Mouse (Mus musculus) activated CD4-positive, CD25-positive, alpha-beta regulatory T cell, adult 4 months (primary cell): ENCODE results near the gene Epo. TPM values are rescaled to one million over a fixed set of nuclear protein-coding genes. Genes with fewer than 3 reads are reported as not detected.

Experiments used
- ATAC-seq: one replicate; pipeline ENCODE4 v1.8.0; 2017
- polyA plus RNA-seq, 2 experiments: library from polyadenylated mRNA; unstranded; fragments of 100-300 nt; shearing (Covaris generic); gene quantifications; one replicate each; pipeline ENCODE4 v1.2.1; 2017

Epo gene
- polyA plus RNA-seq, 2 experiments from 2014 or later, result not detected

DNA sequence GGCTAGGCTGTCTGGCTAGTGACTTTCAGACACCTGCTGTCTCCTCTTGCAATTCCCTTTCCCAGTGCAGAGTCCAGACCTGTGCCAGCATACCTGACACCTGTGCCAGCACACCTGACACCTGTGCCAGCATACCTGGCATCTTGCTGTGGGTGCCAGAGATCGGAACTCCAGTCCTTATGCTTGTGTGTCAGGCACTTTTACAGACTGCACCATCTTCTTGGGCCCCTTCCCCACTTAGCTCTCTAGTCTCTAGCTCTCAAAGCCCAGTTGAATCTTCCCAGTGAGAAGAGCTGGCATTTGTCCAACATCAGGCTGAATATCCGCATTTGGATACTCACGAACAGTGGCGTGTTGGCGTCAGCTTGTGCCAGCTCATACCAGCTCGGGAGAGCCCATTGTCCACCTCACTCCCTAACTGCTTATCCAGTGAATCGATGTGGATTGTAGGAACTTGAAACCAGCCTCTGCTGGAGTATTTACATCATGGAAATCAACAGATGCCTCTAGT, 6.3 kb upstream of the Epo start:
- no peak for ATAC-seq

DNA sequence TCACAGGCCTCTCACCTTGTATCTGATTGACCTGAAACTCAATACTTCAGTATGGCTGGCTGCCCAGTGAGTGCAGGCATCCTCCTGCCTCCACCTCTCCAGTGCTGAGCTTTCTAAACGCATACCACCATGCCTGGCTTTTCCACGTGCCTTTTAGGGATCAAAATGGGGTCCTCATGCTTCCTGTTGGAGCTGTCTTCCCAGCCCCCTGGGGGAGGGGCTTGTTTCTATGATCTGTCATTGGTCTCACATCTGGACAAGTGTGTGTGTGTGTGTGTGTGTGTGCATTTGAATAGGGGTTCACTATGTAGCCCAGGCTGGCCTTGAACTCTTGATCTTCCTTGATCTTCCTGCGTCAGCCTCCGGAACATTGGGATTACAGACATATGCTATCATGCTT, 4.4 kb upstream of the Epo start:
- ATAC-seq, result no peak

DNA sequence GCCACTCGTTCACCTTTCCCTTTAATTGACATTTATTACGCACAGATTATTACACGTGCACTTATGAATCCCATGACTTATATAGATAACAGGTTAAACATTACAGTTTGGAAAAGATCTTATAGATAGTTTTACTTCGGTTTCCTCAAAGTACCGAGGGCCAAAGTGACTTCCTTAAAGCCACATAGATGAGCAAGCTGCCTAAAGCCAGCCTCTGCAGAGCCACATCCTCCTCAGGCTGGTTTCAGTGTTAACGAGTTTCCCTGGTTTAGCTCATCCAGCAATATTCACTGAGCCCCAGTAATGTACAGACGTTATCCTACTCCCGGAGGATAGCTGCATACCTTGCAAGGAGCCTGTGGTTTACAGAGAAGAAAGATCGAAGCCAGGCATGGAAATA, 2.3 kb upstream of the Epo start:
- ATAC-seq, result no peak

DNA sequence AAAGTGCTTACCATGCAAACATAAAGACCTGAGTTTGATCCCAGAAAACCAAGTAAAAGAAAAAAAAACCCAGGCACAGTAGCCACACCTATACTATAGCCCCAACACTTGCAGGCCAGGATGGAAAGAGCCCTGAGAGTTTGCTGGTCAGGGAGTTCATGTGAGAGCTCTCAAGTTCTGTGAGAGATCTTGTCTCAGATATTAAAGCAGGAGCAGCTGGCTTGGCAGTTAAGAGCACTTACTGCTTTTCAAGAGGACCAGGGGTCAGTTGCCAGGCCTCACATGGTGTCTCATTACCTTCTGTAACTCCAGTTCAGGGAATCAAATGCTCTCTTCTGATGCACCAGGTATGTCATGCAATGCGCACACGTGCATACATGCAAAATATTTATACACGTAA, 1.7 kb upstream of the Epo start:
- no peak for ATAC-seq

DNA sequence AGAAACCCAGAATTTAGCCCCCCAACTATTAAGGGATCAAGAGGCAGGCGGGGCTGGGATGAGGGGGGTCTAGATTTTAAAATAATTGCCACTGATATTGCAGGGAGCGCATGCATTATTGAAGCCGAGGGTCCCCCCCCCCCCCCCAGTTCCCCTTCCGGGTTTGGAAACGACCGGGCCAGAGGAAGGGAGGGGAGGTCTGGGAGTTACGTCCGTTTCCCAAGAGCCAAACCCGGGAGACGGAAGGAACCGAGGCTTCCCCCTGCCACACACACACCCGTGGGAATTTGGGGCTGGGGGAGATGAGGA, 280 bp downstream of the Epo start:
- ATAC-seq, result no peak

DNA sequence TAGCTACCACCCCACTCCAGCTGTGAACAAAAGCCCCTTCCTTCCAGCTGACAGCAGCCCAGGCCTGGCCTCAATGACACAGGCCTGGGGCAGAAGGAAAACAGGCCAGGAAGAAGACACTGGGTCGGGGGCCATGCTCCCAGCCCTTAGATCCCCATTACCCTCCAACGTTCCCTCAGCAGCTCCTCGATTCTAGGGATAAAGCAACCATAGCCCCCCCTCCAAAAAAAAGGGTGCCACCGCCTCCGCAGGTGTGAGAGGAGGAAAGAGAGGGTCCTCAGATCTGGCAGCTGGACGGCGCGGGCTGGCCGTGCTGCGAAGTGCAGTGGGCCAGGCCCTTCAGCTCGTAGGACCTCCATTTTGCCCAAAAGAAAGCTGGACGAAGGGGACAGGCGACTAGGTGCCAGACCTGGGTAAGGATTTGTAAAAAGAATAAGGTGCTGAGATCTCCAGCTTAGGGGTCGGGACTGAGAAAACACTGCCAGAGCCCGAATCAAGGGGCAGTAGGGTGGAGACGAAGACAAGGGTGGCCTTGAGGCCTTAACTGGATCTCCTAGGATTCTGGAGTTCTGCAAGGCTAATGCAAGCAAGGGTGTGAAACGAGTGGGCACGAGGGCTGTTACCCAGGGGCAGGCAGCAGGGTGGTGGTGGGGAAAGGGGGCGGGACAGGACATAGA, 773 bp downstream of the Epo start:
- no peak for ATAC-seq

DNA sequence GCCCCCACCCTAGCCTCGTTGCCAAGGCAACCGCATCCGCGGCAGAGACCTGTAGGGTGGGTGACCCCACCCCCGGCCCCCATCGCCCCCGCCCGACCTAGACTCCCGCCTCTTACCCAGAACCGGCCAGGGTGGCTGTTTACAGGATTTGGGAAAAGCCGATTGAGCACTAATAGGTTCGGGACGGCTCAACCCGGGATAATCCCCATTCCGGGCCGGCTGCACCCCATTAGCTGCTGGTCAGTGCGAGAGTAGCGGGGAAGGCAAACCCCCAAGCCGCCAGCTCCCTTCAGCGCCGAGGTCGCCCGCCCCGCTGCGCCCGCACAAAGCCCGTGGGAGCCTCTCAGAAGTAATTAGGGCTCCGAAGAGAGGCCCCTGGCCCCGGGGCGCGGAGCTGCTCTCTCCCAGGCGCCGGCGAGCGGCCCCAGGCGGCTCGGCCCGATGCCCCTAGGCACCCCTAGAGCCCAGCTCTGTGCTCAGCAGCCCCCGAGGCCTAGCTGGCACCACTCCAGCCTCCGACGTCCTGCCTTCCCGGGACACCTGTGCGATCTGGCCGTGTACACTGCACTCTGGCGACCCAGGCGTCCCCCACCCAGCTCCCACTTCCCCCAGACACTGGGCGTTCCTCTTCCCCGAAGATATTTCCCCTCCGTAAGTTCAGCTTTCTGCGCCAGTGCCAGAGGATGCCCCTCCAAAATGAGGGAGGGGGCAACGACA, 1.5 kb downstream of the Epo start:
- no peak for ATAC-seq

DNA sequence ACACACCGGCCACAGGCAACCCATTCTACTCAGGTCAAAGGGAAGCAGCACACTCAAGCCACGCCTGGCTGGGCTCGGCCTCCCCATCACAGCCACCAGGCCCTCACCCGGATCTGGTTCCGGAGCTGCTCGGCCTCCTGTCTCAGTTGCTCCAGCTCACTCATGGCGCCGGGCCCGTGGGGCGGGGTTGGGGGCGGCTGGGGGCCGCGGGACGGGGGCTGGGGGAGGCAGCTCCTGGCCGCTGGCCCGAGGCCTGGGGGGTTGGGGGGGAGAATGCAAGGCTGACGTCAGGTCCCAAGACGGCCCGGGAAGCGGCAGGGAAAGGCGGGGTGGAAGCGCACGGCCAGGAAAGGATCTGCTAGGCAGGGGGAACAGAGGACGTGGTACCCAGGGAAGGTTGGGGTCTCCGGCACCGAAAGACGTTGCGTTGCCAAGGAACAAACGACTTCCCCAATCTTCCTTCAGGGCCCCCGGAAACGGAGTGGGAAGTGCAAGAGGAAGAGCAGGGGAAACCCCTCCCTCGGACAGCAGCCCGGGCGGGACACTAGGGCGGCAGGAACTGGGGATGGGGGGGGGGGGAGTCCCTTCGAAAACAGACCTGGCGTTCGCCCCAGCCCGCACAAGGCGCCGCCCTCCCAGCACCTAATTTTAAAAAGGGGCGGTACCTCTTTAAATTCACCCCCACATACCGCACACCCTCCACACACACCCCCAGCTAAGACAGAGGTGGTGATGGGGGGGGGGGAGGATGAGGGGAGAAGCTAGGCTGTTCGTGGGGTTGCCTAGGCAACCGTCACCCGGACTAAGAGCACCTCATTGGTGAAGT, 2.2 kb downstream of the Epo start:
- peak; percentile 37 for ATAC-seq

DNA sequence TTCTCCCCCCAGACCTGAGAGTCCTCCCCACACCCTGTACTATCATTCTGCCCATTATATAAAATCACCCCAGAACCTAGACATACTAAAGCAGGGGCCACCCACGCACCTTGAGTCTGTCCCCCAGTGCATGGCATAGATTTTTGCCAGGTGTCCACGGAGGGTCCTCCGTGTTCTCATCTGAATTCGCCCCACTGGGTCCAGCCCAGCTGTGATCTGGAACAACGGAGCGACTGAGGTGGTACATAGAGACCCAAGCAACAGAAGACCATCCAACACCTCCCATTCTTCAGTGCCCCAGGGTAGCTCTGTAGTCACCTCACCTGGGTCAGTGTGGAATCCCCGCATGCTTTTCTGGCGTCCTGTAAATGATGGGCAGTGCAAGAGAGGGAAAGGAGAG, 3.0 kb downstream of the Epo start:
- no peak for ATAC-seq

DNA sequence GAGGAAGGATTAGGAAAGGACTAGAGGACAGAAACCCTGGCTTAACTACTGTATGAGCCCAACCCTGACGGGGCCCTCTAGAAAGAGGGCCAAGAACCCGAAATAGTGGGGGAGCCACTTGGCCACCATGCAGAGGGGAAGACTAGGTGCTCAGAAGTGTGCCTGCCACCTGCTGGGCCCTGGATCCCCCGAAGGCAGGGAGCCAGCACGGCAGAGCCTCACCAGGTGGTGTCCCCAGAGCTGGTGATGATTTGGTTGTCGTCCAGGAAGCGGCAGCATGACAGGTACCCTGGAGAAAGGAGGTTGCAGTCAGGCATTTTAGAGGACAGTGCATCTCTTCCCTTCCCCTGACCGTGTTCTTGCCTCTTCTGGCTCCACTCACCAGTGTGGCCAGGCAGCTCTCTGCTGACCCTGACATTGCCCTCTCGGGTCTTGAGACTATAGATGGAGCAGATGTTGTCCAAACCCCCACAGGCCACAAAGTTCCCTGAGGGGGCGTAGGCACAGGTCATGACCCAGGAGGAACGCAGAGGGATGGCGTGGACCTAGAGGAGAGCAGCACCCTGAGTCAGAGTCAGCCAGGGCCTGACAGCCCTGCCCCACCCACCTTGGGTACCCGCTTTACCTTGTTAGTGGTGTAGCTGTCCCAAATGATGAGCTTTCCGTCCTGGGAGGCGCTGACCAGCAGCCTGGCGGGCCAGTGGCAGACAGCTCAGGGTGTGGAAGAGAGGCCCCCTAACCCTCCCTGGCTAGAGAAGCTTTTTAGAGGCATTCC, 3.6 kb downstream of the Epo start:
- no peak for ATAC-seq

DNA sequence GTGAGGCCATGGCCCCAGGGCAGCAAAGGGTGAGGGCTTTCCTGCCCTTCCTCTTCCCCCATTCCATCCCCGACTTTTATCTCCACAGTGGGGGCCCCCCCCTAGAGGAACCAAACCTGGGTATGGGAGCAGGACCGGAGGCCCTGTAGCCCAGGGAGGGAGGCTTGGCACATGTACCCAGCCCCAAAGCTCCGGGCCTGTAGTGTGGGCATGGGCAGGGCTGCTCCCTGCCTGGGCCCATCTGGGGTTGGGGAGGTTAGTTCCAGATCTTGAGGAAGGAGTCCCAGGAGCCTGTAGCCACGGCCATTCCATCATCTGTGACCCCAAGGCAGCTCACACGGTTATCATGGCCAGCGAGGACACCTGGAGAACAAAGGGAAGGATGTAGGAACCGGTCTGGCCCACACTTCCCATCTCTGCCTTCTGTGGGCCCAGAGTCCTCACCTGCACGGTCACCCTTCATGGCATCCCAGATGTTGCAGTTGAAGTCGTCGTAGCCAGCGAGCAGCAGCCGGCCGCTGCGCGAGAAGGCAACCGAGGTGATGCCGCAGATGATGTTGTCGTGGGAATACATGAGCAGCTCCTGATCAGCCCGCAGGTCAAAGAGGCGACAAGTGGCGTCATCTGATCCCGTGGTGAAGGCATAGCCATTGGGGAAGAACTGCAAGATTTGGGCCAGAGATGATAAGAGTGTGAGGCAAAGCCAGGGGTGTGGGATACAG, 4.6 kb downstream of the Epo start:
- ATAC-seq, result no peak

DNA sequence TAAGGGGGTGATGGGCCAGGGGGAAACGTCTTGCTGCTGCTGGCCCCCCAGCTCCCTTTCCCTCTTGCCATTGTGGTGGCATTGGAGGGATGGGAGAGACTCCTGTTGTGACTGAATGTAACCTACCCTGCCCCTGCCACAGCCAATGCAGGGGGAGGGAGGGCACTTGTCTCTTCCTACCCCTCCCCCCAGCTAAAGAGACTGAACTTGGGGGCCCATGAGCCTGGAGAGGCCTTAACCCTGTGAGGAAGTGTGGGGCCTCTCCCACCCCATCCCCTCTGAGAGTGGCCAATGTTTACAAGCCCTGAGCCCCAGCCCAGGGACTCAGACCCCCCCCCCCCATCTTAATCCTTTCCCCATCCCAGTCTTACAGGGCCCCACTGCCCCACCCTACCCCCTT, 5.6 kb downstream of the Epo start:
- ATAC-seq, result no peak

DNA sequence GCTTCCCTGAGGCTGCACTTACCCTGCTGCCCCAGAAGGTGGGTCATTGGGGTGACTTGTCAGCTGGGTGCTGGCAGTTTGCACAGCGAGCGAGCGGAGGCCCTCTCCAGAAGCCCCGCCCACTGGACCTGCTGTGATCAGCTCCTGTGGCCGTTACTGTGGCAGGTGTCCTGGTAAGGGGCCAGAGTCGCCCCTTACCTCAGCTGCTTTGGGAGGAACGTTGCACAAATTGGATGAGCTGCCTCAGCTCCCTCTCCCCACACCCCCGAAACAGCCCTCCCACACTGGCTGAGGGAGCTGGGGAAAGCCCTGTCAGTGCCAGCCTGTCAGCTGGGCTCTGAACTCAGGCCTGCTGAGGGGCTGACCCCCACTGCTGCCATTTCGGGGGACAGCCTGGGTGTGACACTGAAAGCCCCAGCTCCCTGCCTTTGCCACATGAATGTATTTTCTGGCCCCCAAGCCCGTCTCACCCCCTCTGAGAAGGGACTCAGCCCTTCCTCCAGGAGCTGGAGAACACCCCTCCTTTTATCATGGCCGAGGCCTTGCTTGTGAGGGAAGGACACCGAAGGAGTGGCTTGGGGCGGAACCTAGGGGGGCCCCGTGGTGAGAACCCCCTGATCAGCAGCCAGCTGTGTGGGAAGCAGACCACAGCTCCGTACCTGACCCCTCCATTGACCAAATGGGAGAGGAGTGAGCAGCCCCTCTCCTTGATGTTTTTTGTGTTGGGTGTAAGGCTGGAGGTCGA, 6.7 kb downstream of the Epo start:
- ATAC-seq, result no peak

DNA sequence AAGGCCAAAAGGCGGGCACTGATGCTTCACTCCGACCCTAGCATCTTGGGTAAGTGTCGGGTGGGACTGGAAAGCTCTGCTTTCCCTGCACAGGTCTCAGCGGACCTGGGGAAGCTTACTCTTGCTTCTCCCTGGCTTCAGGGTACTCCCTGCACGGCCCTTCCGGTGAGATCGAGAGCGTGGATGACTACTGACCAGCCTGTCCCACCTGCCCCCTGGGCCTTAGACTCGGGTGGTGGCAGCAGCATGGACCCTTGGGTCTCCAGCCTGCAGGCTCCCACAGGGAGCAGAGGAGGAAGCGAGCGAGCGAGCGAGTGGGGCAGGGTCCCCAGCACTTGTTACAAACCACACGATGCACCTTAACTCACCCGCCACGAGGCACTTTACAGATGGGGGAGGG, 7.5 kb downstream of the Epo start:
- no peak for ATAC-seq

DNA sequence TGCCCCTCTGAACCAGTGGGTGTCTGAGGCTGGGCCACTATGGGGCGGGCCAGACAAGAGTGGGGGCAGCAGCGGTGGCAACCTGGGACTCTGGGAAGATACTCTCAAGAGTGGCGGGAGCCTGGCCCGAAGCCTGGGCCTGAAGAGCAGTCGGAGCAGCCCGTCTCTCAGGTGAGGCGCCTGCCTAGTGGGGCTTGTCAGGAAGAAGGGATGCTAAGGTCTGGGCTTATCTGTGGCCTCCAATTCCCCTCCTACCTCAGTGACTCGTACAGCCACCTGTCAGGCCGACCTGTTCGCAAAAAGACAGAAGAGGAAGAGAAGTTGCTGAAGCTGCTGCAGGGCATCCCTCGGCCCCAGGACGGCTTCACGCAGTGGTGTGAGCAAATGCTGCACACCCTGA, 8.4 kb downstream of the Epo start:
- no peak for ATAC-seq

DNA sequence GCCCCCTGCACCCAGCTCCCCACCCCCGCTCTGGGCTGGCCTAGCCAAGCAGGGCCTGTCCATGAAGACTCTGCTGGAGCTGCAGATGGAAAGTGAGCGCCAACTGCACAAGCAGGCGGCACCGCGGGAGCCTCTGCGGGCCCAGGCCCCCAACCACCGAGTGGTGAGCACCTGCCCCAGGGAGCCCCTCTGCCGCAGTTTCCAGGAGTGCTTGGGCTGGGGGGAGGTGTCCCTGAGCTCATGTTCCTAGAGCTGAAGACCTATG, 8.9 kb downstream of the Epo start:
- no peak for ATAC-seq

DNA sequence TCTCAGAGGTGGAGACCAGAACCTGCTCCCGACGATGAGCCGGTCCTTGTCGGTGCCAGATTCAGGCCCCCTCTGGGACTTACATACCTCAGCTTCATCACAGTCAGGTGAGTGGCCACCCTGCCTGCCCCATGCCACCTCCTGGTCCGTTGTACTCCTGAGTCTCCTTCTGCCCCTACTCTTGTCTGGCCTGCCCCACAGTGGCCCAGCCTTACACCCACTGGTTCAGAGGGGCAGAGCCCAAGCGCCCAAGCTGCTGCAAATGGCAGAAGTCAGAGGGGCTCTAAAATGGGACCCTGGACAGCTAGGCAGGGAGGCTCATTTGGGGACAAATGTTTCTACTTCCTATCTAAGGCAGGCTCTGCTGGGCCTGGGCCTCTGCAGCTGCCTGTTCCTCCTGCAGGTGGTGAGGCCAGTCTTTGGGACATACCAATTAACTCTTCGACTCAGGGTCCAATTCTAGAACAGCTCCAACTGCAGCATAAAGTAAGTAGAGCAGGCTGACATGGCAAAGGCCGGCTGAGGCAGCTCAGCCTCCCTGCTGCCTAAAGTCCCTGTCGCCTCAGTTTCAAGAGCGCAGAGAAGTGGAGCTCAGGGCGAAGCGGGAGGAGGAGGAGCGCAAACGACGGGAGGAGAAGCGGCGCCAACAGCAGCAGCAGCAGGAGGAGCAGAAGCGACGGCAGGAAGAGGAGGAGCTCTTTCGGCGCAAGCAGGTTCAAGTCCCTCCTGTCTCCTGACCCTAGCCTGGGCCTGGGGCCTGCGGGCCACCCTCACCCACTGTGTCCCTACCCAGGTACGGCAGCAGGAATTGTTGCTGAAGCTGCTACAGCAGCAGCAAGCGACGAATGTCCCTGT, 9.4 kb downstream of the Epo start:
- ATAC-seq, result no peak

DNA sequence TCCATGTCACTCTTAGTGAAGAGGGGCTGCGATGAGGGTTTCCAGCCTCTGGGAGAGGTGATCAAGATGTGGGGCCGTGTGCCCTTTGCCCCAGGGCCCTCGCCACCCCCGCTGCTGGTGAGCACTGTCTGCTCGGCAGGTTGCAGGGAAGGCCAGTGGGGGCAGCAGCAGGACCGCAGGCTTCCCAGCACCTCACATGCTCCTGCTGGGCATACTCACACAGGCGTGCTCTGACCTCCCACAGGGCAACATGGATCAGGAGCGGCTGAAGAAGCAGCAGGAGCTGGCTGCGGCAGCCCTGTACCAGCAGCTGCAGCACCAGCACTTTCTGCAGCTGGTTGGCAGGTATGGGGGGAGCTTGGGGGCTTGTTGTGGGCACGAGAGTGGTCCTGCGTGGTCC, 10.3 kb downstream of the Epo start:
- no peak for ATAC-seq

DNA sequence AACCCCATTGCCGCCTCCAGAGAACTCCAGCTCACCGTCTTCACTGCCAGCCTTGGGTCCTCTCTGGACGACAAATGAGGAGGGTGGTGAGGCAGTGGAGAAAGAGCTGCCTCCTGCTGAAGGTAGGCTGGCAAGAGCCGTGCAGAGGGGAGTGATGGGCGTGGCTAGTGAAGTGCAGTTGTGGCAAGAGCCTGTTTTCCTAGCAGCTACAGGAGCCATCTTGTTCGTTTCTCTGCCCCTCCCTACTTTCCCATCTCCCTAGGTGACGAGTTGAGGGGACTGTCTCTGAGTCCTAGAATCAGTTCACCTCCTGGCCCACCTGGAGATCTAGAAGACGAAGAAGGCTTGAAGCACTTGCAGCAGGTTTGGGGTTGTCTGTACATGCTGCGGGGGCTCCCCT, 11.2 kb downstream of the Epo start:
- no peak for ATAC-seq

DNA sequence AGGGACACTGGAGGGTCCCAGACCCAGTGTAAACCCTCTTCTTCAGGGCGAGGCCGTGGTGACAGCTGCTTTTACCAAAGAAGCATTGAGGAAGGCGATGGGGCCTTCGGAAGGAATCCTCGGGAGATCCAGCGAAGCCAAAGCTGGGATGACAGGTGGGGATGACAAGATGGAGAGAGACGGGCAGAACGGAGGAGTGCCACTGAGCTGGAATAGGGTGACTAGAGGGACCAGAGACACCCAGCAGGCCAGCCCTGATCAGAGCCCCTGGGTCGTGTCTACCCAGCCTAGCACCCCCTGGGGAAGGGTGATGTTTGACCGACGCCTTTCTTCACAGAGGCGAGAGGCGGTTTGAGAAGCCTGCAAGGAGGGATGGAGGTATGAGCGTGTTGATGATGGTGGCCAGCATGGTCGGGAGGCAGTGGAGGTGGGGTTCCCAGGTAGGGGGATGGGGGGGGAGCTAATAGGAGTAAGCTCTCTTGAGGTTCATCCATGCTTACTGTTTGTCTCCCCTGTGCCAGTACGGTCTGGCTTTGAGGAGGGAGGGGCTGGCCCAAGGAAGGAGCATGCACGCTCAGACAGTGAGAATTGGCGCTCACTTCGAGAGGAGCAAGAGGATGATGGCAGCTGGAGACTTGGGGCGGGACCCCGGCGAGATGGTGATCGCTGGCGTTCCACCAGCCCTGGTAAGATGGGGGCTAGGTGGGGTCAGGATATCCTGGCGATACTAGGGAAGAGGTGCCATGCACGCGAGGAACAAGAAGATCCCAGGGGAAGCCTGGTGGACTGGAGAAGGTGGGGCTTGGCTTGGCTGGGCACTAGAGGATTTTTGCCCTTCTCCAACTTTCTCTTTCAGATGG, 13.1 kb downstream of the Epo start:
- ATAC-seq, result no peak
